Mouse (Mus musculus) pancreas, adult 10 weeks (tissue): ENCODE measurements around the gene Tmem185b. TPM values are rescaled to one million over a fixed set of nuclear protein-coding genes. Genes with fewer than 3 reads are reported as not detected.

Source experiments
- polyA plus RNA-seq: library from polyadenylated mRNA; stranded (reverse); fragments of 350-450 nt; fragmentation: Illumina TruSeq; extraction: RNeasy Lipid Tissue Mini Kit (QIAGEN cat#74804); gene quantifications from one replicate; pipeline ENCODE4 v1.2.3, GENCODE M21; 2015; ENCODE audit warnings: low read depth, low replicate concordance; ENCODE audit not compliant: insufficient read depth

Gene Tmem185b
- polyA plus RNA-seq, result 4.4 TPM

DNA sequence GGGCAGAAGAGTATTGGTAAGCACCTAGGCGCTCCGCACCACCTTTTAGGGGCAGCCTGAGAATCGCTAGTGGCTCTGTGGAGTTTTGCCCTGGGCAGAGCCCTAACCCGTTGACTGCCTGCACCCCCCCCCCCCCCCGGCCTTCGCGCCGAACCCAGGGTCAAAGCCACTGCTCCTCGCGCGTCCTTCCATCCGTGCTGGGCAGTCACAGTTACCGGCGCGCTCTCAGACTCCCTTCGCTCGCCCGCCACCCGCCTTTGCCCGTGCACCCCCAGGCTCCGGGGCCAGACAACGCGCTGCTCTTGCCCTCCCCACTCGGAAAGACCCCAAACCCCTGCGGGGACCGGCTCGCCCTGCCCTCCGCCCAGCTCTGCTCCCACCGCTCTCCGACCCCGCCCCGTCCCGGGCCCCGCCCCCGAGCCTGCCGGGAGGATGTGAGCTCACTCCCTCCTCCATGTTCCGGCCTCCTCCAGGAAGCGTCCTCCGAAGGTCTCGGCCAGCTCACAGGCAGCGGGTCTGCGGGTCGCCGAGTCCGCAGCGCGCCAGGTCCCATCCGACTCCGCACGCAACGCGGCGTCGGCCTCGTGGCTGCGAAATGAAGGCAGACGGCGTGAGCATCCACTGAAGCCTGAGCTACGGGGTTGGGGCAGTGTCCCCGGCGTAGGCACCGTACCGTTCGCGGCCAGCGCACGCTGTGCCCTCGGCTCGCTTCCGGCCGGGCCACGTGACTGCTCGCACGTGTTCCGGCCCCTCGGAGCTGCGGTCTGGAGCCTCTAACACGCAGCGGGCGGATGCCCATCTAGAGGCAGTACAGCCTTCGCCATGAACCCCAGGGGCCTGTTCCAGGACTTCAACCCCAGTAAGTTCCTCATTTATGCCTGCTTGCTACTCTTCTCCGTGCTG lies at the start of gene Tmem185b:
Gene Tmem185b, plus strand, starts transcription at position 472 of the 903 bp plus-strand sequence.

GRCm38 (mm10) chr1:119504260-119505062 lies 21.5 kb upstream of the Tmem185b start, which contains the start of gene Ralb:
Gene Ralb, minus strand, starts transcription at chr1:119504794.

Other genes starting within 250 kb of the Tmem185b start
- gene Inhbb, start 103.9 kb upstream of the Tmem185b start, polyA plus RNA-seq, result 3.0 TPM
- gene Ralb, start 21.4 kb upstream of the Tmem185b start, polyA plus RNA-seq, result 10.0 TPM
- 3.1 TPM for gene Epb41l5, start 122.8 kb downstream of the Tmem185b start, polyA plus RNA-seq